Mouse (Mus musculus): ENCODE measurements around the gene Itpkb. TPM values are rescaled to one million over a fixed set of nuclear protein-coding genes. Genes with fewer than 3 reads are reported as not detected.
"Not testable (repeated sequence)": the region's sequence is repeated elsewhere in the genome, so short reads cannot be mapped to it uniquely, and the experiment has no call there.

Itpkb gene
- total RNA-seq, 1 experiment: 3.3 TPM

DNA sequence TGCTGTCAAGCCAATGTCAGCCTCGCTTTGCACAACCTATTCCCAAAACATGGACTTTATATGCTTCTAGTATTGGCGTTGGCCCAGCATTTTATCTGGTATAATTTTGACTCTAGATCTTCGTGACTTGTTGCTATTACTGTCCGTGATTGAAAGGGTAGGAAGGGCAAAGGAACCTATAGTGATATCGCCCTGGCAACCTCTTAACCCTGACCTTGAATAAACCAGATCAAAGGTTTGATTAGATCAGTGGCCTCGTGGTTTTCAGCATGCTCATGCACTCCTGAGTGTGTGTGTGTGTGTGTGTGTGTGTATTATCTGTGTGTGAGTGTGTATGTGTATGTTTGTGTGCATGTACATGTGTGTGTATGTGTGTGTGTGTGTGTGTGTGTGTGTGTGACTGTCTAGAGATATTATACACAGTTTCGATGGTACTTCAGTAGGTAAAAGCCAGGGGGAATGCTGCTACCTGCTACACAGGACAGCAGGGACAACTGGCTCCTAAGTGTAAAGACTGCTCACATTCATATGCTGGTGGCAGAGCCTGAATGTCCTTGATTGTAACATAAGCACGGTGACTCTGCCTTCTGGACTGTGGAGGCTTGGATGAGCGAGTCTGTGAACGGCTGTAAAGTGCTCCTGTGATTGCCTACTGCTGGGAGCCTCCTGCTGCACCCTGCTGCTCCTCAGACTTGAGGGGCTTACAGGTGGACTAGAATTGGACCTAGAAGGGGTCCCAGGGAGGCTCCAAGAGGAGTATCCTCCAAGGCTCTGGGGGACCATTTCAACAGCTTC is 40.8 kb downstream of the Itpkb start:
- DNase-seq (ENCODE audit: low read depth, low spot score): no peak
- Histone ChIP-seq H3K27ac (ENCODE audit: insufficient read depth, low read depth, low read length, poor library complexity, severe bottlenecking) (no peak overlapping the region; the same call in 1 of the 2 replicates), H3K4me3 (ENCODE audit: insufficient read depth in 1 of 2, low read depth in 1 of 2, low read length in 2 of 2, poor library complexity in 1 of 2, severe bottlenecking in 1 of 2) (no peak overlapping the region), H3K4me1 (ENCODE audit: control insufficient read depth in 2 of 2, insufficient read depth in 2 of 2, low read length in 2 of 2, poor library complexity in 1 of 2) (no peaks in the 10 kb centered on the region), H3K9ac (ENCODE audit: insufficient read depth, low read depth, low read length, poor library complexity, severe bottlenecking) (no peak overlapping the region), H3K36me3 (ENCODE audit: control insufficient read depth, insufficient read depth, low read length, poor library complexity, severe bottlenecking) (no peaks in the 10 kb centered on the region), H3K9me3 (ENCODE audit: control insufficient read depth, insufficient read depth, low read depth, low read length) (no peaks in the 10 kb centered on the region)
- TF ChIP-seq ZNF384 (IDR thresholded peaks at IDR 0.05; ENCODE audit: low read depth, low read length) (no peak), CHD2 (IDR thresholded peaks at IDR 0.05; ENCODE audit: low read depth, low read length) (no peak)
- in situ Hi-C loops (cut with MboI; ENCODE audit: low sequenced_read_pairs in 2 of 2, unreplicated experiment in 2 of 2): no loop called here

DNA sequence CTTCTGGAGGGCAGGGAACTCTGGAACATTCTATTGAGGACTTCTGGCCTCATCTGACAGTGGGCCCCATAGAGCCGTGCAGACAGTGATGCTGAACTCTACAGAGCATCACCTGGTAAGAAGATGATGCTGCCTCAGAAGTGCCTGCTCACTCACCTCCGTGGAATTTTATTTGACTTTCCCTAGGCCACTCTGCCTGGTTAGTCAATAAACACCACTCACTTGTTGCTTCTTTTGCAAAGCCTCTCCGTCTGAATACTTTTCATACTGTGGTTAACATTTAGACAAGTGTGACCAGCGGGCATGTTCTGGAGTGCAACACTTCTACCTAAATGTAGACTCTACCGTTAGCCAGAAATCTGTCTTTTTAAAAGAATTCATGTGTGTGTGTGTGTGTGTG is 42.0 kb downstream of the Itpkb start:
- in situ Hi-C loops (cut with MboI; ENCODE audit: low sequenced_read_pairs in 2 of 2, unreplicated experiment in 2 of 2): not testable (repeated sequence)

DNA sequence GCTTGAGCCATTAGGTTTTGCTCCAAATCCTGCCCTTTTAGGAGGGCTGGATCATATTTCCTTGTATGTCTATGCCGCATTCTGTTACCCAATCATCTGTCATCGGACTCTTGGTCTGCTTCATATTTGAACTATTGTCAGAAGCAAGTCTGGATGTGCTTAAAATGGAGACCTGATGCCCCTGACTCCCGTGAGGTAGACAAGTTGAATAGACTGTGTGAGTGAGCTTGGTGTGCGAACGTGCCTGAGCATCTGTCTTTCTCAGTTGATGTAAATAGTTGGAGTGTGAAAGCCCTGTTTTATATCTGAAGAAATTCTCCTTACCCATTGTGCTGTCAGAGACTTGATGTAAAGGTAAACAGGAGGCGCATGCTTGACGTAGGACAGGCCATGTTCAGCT is 46.3 kb downstream of the Itpkb start:
- Histone ChIP-seq H3K27ac (ENCODE audit: insufficient read depth, low read depth, low read length, poor library complexity, severe bottlenecking) (no peak overlapping the region), H3K9ac (ENCODE audit: insufficient read depth, low read depth, low read length, poor library complexity, severe bottlenecking) (no peak overlapping the region), H3K4me3 (ENCODE audit: insufficient read depth in 1 of 2, low read depth in 1 of 2, low read length in 2 of 2, poor library complexity in 1 of 2, severe bottlenecking in 1 of 2) (no peak overlapping the region), H3K36me3 (ENCODE audit: control insufficient read depth, insufficient read depth, low read length, poor library complexity, severe bottlenecking) (no peaks in the 10 kb centered on the region), H3K9me3 (ENCODE audit: control insufficient read depth, insufficient read depth, low read depth, low read length) (no peaks in the 10 kb centered on the region), H3K4me1 (ENCODE audit: control insufficient read depth in 2 of 2, insufficient read depth in 2 of 2, low read length in 2 of 2, poor library complexity in 1 of 2) (peaks cover 0 to 5% of the 10 kb centered on the region in 2 experiments; a peak in 1 of 4 replicates)
- in situ Hi-C loops (cut with MboI; ENCODE audit: low sequenced_read_pairs in 2 of 2, unreplicated experiment in 2 of 2): no loop called here
- TF ChIP-seq MAFK (IDR thresholded peaks at IDR 0.05; ENCODE audit: insufficient read depth, low read depth, low read length) (no peak), ZC3H11A (IDR thresholded peaks at IDR 0.05; ENCODE audit: borderline replicate concordance, low read depth, low read length) (no peak), ZNF384 (IDR thresholded peaks at IDR 0.05; ENCODE audit: low read depth, low read length) (no peak), HCFC1 (IDR thresholded peaks at IDR 0.05; ENCODE audit: borderline replicate concordance, insufficient read depth, low read length) (no peak), CHD2 (IDR thresholded peaks at IDR 0.05; ENCODE audit: low read depth, low read length) (no peak)
- DNase-seq (ENCODE audit: low read depth, low spot score): no peak

More for the DNA sequence above, 42.0 kb downstream of the Itpkb start:
- H3K4me3 ChIP-seq (ENCODE audit: insufficient read depth in 1 of 2, low read depth in 1 of 2, low read length in 2 of 2, poor library complexity in 1 of 2, severe bottlenecking in 1 of 2); H3K4me1 ChIP-seq (ENCODE audit: control insufficient read depth in 2 of 2, insufficient read depth in 2 of 2, low read length in 2 of 2, poor library complexity in 1 of 2); H3K27ac ChIP-seq (ENCODE audit: insufficient read depth, low read depth, low read length, poor library complexity, severe bottlenecking); H3K36me3 ChIP-seq (ENCODE audit: control insufficient read depth, insufficient read depth, low read length, poor library complexity, severe bottlenecking); DNase-seq (ENCODE audit: low read depth, low spot score); H3K9me3 ChIP-seq (ENCODE audit: control insufficient read depth, insufficient read depth, low read depth, low read length); H3K9ac ChIP-seq (ENCODE audit: insufficient read depth, low read depth, low read length, poor library complexity, severe bottlenecking): not testable (repeated sequence)

DNA sequence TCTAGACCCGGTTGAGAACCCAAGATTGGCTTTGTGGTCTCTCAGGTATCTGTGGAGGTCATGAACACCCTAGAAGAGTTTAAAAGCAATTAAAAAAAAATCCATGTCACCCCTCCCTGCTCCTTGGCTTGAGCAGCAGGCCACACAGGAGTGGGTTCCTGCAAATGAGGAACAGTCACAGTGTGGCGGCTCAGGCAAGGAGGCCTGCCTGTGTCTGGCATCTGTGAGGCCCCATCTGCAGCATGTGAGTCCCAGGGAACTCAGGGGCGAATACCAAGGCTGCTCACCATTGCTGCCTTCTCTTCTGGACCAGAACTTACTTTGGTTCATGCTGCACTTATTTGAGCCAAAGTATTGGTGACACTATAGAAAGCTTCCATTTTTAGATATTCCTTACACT is 49.3 kb downstream of the Itpkb start:
- TF ChIP-seq MAFK (IDR thresholded peaks at IDR 0.05; ENCODE audit: insufficient read depth, low read depth, low read length): no peak
- no peak for TF ChIP-seq ZC3H11A (IDR thresholded peaks at IDR 0.05; ENCODE audit: borderline replicate concordance, low read depth, low read length)
- TF ChIP-seq ZNF384 (IDR thresholded peaks at IDR 0.05; ENCODE audit: low read depth, low read length): no peak
- no peak for TF ChIP-seq CHD2 (IDR thresholded peaks at IDR 0.05; ENCODE audit: low read depth, low read length)
- TF ChIP-seq HCFC1 (IDR thresholded peaks at IDR 0.05; ENCODE audit: borderline replicate concordance, insufficient read depth, low read length): no peak
- no peak overlapping the region for H3K9ac ChIP-seq (ENCODE audit: insufficient read depth, low read depth, low read length, poor library complexity, severe bottlenecking)
- in situ Hi-C loops (cut with MboI; ENCODE audit: low sequenced_read_pairs in 2 of 2, unreplicated experiment in 2 of 2): no loop called here

DNA sequence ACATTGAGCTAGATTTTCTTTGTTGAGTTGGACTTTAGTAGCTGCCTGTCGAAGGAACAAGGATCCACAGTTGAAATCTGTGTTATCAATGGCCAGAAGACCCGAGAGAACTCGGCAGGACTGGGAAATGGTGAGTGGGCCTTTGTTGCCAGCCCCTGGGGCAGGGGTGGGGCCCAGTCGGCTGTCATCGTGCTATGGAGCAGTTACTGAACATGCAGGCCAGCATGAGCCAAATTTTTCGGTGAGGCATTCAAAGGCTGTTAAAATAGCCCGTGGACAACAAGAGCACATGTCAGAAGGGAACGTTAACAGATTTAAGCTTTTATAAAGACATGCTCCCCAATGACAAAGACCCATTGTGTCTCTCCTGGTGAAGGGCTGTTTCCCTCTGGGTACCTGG is 52.1 kb downstream of the Itpkb start:
- H3K9ac ChIP-seq (ENCODE audit: insufficient read depth, low read depth, low read length, poor library complexity, severe bottlenecking): no peak overlapping the region
- TF ChIP-seq CHD2 (IDR thresholded peaks at IDR 0.05; ENCODE audit: low read depth, low read length): no peak
- TF ChIP-seq MAFK (IDR thresholded peaks at IDR 0.05; ENCODE audit: insufficient read depth, low read depth, low read length): no peak
- TF ChIP-seq ZNF384 (IDR thresholded peaks at IDR 0.05; ENCODE audit: low read depth, low read length): no peak
- no peak for TF ChIP-seq ZC3H11A (IDR thresholded peaks at IDR 0.05; ENCODE audit: borderline replicate concordance, low read depth, low read length)
- no peak for TF ChIP-seq HCFC1 (IDR thresholded peaks at IDR 0.05; ENCODE audit: borderline replicate concordance, insufficient read depth, low read length)
- no peaks in the 10 kb centered on the region for H3K9me3 ChIP-seq (ENCODE audit: control insufficient read depth, insufficient read depth, low read depth, low read length)
- no peaks in the 10 kb centered on the region for H3K36me3 ChIP-seq (ENCODE audit: control insufficient read depth, insufficient read depth, low read length, poor library complexity, severe bottlenecking)
- H3K27ac ChIP-seq (ENCODE audit: insufficient read depth, low read depth, low read length, poor library complexity, severe bottlenecking): no peak overlapping the region
- DNase-seq (ENCODE audit: low read depth, low spot score): no peak
- H3K4me3 ChIP-seq (ENCODE audit: insufficient read depth in 1 of 2, low read depth in 1 of 2, low read length in 2 of 2, poor library complexity in 1 of 2, severe bottlenecking in 1 of 2): no peak overlapping the region
- in situ Hi-C loops (cut with MboI; ENCODE audit: low sequenced_read_pairs in 2 of 2, unreplicated experiment in 2 of 2): no loop called here
- H3K4me1 ChIP-seq (ENCODE audit: control insufficient read depth in 2 of 2, insufficient read depth in 2 of 2, low read length in 2 of 2, poor library complexity in 1 of 2): peaks cover 3 to 17% of the 10 kb centered on the region in 2 experiments; a peak in 2 of 4 replicates

More for the DNA sequence above, 49.3 kb downstream of the Itpkb start:
- no peak overlapping the region for H3K4me3 ChIP-seq (ENCODE audit: insufficient read depth in 1 of 2, low read depth in 1 of 2, low read length in 2 of 2, poor library complexity in 1 of 2, severe bottlenecking in 1 of 2)
- no peak overlapping the region for H3K27ac ChIP-seq (ENCODE audit: insufficient read depth, low read depth, low read length, poor library complexity, severe bottlenecking)
- peaks cover 3 to 14% of the 10 kb centered on the region in 2 experiments; a peak in 2 of 4 replicates for H3K4me1 ChIP-seq (ENCODE audit: control insufficient read depth in 2 of 2, insufficient read depth in 2 of 2, low read length in 2 of 2, poor library complexity in 1 of 2)
- DNase-seq (ENCODE audit: low read depth, low spot score): no peak
- no peaks in the 10 kb centered on the region for H3K9me3 ChIP-seq (ENCODE audit: control insufficient read depth, insufficient read depth, low read depth, low read length)
- no peaks in the 10 kb centered on the region for H3K36me3 ChIP-seq (ENCODE audit: control insufficient read depth, insufficient read depth, low read length, poor library complexity, severe bottlenecking)
